Mouse (Mus musculus) CD8-positive naive resting alpha-beta T cell, adult 57 days (primary cell): Measurements from ENCODE around the gene Gla. TPM values are rescaled to one million over a fixed set of nuclear protein-coding genes. Genes with fewer than 3 reads are reported as not detected.

Experiments
- total RNA-seq: library from RNA; stranded (reverse); gene quantifications from one replicate; pipeline ENCODE4 v1.2.4, GENCODE M21; 2023

The Gla gene
- 16.3 TPM for total RNA-seq

DNA sequence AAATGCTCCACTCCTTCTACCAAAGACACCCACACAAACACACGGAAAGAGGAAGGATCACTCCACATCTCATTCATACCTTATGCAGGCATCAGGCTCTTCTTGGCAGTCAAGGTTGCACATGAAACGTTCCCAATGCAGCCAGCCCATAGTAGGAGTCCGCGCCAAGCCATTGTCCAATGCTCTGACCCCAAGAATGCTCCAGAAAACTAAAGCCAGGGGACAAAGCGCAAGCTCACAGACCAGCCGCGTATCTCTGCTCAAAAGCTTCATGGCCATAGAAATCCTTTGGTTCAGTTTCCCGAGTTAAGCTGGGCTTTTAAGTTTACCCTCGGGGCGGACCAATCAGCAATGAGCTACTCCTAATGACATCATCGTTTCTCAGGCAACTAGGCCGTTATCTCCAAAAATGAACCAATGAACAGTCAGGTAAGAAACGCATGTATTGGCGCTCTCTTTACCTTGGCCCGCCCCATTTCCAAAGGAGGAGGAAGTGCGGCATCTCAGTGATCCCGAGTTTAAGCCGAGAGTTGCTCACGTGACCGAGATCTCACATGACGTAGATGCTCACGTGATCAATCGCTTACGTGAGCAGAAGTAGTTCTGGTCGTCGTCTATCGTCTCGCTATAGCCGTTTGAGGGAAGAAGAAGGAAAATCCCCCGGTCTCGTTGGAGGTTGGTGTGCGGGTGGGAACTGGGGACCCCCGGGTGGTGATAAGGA lies at the start of gene Gla, which contains the start of gene Hnrnph2:
Gene Gla (minus strand): TSS at position 467 of the 721 bp plus-strand sequence.
Gene Hnrnph2 (plus strand): TSS at position 521 of the 721 bp plus-strand sequence.

DNA sequence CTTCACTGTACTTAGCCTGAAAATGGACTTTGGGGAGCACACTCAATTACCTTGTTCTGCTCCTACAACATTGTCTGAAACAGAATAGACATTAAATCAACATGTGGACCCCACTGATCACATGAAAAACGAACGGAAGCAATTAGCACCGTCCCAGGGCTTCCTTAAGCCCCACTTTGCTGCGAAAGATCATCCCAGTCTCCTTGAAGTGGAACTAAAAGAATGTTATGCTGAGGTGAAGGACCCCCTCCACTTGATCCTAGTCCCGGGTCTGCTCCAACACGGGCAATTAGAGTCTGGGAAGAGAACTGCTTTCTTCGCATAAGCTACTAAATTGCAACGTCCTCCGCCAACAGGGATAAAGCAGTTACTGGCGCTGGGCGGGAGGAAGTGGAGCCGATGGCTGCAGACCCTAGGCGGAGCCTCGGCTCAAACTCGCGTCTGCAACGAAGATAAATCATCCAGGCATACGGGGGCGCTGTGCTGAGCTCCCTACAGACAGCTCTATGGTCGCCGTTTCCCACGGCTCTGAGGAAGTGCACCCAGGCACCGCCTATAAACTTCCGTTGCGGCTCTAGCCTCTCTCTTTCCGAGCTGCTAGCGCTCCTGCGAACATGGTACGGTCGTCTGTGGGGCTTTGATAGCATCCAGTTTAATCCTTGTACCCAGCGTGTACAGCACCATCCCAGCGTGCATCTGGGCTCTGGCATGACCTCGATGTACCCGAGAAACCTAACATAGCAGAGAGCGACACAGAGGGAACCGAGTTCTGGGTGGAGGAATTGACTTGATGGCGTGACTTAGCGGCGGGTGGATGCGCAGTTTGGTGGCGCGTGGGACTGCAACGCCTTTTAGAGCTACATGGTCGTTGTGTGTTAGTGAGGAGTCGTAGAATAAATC lies 15.6 kb downstream of the Gla start, which contains the start of gene Rpl36a:
Gene Rpl36a (plus strand): TSS at position 552 of the 900 bp plus-strand sequence.

DNA sequence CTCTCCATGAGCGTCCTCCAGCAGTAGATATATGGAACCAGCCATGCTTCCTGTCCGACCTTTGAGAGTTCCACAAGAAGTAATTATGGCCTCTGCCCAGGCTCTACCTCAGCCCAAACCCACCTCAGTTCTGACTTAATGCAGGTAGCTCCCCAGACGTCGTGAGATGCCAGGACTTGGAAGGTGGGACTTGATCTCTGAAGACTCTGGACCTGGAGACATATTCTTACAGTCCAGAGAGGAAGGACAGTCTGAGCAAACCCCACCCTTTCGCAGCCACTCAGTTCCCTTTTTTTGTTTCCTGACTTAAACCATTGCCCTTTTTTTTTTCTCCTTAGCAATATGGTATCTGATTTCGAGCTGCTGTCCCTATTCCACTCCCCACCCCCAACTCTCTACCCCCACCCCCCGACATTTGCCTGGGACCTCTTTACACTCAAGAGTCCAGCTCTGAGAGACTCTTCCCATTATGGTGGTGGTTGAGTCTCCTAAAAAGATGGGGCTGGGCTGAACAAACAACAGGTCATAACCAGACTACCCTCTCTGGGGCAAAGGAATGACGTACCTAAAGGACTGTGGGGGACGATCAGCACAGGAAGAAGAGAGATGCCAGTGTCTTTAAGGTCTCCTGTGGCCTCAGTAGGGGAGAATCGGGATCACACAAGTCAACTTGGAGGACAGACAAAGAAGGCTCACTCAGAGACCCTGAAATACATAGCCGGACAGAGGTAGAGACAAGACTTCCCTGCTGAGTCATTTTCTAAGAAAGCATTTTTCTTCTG lies 17.8 kb downstream of the Gla start, which contains the start of gene Btk:
Gene Btk (minus strand): TSS at position 683 of the 782 bp plus-strand sequence.

DNA sequence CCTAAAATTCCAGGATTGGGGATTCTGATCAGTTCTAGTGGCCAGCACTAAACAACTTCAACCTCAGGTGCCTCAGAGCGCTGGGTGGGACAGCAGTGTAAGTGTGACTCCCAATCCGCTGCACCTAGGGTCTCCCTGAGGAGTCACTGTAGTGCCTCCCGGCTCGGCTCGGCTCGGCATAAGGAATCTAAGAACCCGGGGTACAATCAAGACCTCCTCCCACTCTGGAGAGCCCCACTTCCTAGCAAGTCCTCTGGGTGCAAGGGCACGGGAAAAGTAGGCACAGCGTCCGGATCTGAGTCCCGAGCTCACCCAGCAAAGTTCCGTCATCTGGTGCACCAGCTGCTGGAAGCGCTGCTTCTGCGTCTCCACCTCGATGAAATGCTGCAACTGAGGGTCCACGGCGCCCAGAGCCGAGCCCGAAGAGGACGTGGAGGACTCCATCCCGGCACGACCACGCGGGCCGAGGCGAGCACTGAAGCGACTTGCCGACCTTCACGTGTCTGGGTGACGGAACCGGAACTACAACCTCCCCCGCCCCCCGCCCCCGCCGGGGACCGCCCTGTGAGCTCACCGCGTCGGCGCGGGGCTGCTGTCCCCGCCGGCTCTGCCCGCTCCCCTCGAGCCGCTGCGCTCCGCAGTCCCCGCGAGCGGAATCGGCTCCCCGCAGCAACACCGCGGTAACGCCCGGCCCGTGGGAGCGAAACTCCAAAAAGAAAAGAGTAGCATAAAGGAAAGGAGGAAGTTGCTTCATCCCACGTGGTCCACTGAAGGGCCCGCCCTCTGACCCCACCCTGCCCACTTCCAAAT lies 59.6 kb downstream of the Gla start, which contains the start of gene Timm8a1:
Gene Timm8a1 (minus strand): TSS at position 721 of the 810 bp plus-strand sequence.

Other genes starting within 250 kb of the Gla start
- gene Drp2, start 196.6 kb downstream of the Gla start, total RNA-seq, result not detected
- not detected for gene Taf7l, start 124.6 kb downstream of the Gla start, total RNA-seq
- gene Timm8a1, start 59.3 kb downstream of the Gla start, total RNA-seq, result 15.3 TPM
- 9.8 TPM for gene Btk, start 17.6 kb downstream of the Gla start, total RNA-seq
- gene Rpl36a, start 15.5 kb downstream of the Gla start, total RNA-seq, result 732 TPM
- gene Hnrnph2, start 54 bp upstream of the Gla start, total RNA-seq, result 127 TPM
- 8.9 TPM for gene Armcx4, start 85.4 kb upstream of the Gla start, total RNA-seq
- gene Armcx1, start 116.8 kb upstream of the Gla start, total RNA-seq, result 7.5 TPM
- 2.9 TPM for gene Armcx6, start 150.3 kb upstream of the Gla start, total RNA-seq
- 12.0 TPM for gene Armcx3, start 155.5 kb upstream of the Gla start, total RNA-seq
- gene Armcx2, start 208.1 kb upstream of the Gla start, total RNA-seq, result 32.3 TPM